Mouse (Mus musculus) kidney, postnatal 0 days (tissue): ENCODE measurements at regions not wholly inside any gene's neighbourhood (a gene's known extent, or its start where the extent isn't known, plus 50 kb on each side); places are given as distances from the start of the nearest gene placed in this dataset.
"Not testable (repeated sequence)": the region's sequence is repeated elsewhere in the genome, so short reads cannot be mapped to it uniquely, and the experiment has no call there.

Experiments used
- ATAC-seq: fragments of 200-750 bp; cut with Nextera tagmentation; replicated peaks from 2 replicates; pipeline ENCODE4 v1.8.0; 2017; ENCODE audit warnings: low read depth, moderate number of reproducible peaks, moderate TSS enrichment, moderate library complexity; ENCODE audit not compliant: low FRiP score
- DNase-seq: peaks from one replicate; pipeline ENCODE4 v3.0.0-alpha.2; 2016; ENCODE audit warnings: low spot score
- H3K27ac ChIP-seq: fragments of 300-500 bp; sonication (generic); 2 replicates; pipeline ENCODE4 v1.5.1; 2014; ENCODE audit warnings: mild to moderate bottlenecking
- H3K27me3 ChIP-seq: fragments of 300-500 bp; sonication (generic); 2 replicates; pipeline ENCODE4 v1.6.1; 2014; ENCODE audit warnings: low read length, mixed read lengths; ENCODE audit not compliant: insufficient read depth
- H3K36me3 ChIP-seq: fragments of 300-500 bp; sonication (generic); 2 replicates; pipeline ENCODE4 v1.6.1; 2014; ENCODE audit warnings: low read length, mixed read lengths; ENCODE audit not compliant: insufficient read depth
- H3K4me1 ChIP-seq: fragments of 300-500 bp; sonication (generic); replicated peaks from 2 replicates; pipeline ENCODE4 v1.6.1; 2014; ENCODE audit warnings: antibody characterized with exemption, low read length, mixed read lengths; ENCODE audit not compliant: insufficient read depth
- H3K4me2 ChIP-seq: fragments of 300-500 bp; sonication (generic); 2 replicates; pipeline ENCODE4 v1.6.1; 2014; ENCODE audit warnings: mild to moderate bottlenecking, low read length, moderate library complexity, mixed read lengths
- H3K4me3 ChIP-seq: fragments of 300-500 bp; sonication (generic); replicated peaks from 2 replicates; pipeline ENCODE4 v1.5.1; 2014; ENCODE audit warnings: low read depth, low read length
- H3K9ac ChIP-seq: fragments of 300-500 bp; sonication (generic); 2 replicates; pipeline ENCODE4 v1.6.1; 2014; ENCODE audit warnings: low read depth, low read length
- H3K9me3 ChIP-seq: fragments of 300-500 bp; sonication (generic); replicated peaks from 2 replicates; pipeline ENCODE4 v1.6.1; 2016; ENCODE audit warnings: low read length, inconsistent platforms, mixed read lengths
- CTCF ChIP-seq: IDR thresholded peaks from 2 replicates; pipeline ENCODE4 v1.5.1; 2016; ENCODE audit warnings: antibody characterized with exemption, low read depth, mild to moderate bottlenecking, moderate library complexity
- WGBS: fragments of 180-500 bp; shearing (Covaris S2); extraction: QIAGEN DNeasy Blood & Tissue Kit; methylation state at CpG from one replicate; pipeline ENCODE4 v1.1.7; 2014; 5-methylcytosine and 5-hydroxymethylcytosine counted together

DNA sequence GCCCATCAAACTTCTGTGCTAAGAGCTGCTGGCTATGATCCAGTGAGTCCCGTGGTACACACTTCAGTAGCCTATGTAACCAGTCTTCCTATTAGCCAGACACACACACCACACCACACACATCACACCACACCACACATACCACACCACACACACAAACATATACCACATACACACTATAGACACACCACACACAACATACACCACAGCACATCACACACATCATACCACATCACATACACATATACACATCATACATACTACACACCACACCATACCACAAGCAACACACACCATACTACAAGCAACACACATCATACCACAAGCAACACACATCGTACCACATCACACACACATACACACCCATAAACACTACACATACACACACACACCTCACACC, 119.7 kb upstream of the Arid1b start:
- ATAC-seq (no peak), DNase-seq (no peak)
- Histone ChIP-seq H3K9me3 (no peaks in the 10 kb centered on the region), H3K4me2 (no peak overlapping the region), H3K4me3 (no peak overlapping the region), H3K27ac (no peak overlapping the region), H3K9ac (no peak overlapping the region), H3K27me3 (no peaks in the 10 kb centered on the region), H3K4me1 (no peaks in the 10 kb centered on the region), H3K36me3 (no peaks in the 10 kb centered on the region)
- 91% methylated on average over 2 of the region's 2 CpGs for WGBS
- no peak for TF ChIP-seq CTCF

DNA sequence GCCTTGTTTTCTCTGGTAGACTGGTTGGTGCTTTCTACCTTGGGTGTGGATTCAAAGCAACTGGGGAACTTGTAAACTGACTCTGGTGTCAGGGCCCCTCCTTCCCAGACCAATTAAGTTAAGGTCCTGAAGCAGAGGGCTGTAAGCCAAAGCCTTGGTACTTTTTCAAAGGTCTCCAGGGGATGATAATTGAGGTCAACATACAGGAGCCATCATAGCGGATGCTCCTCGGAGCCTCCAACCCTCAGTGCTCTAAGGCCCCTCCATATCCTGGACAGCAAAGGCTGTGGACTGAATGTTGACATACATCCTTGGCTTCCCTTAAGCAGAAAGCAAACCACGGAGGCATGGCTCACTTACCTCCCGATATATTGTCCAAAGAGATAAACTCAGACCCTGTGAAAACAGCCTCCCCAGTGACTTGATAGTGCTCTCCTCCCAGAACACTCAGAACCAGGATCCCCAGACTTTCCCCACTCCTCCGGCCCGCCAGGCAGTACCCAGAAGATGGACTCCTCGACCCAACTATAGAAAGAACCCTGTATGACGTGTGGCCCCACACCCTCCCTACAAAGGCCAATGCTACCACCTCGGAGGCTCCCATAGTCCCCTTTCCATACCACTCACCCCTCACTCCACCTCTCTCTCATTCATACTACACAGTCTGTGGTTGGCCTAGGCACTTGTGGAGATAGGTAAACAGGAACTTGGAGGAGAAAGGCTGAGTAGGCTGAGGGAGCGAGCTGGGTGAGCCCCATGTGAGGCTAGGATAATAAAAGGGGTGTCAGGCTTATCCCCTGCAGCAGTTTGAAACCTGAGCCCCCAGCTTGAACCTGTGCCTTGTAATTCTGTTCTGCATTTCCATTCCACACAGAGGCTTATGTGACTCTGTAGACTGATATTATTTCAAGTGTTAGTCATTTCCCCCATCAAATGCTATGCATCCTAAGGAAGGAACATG, 118.8 kb upstream of the Arid1b start:
- DNase-seq (no peak), ATAC-seq (no peak)
- H3K4me1 ChIP-seq: no peaks in the 10 kb centered on the region
- H3K27me3 ChIP-seq: no peaks in the 10 kb centered on the region
- no peak for TF ChIP-seq CTCF
- H3K4me3 ChIP-seq: no peak overlapping the region
- no peaks in the 10 kb centered on the region for H3K9me3 ChIP-seq
- H3K36me3 ChIP-seq: no peaks in the 10 kb centered on the region
- no peak overlapping the region for H3K9ac ChIP-seq
- no peak overlapping the region for H3K4me2 ChIP-seq
- H3K27ac ChIP-seq: no peak overlapping the region
- WGBS: 58% methylated on average over 10 of the region's 10 CpGs

DNA sequence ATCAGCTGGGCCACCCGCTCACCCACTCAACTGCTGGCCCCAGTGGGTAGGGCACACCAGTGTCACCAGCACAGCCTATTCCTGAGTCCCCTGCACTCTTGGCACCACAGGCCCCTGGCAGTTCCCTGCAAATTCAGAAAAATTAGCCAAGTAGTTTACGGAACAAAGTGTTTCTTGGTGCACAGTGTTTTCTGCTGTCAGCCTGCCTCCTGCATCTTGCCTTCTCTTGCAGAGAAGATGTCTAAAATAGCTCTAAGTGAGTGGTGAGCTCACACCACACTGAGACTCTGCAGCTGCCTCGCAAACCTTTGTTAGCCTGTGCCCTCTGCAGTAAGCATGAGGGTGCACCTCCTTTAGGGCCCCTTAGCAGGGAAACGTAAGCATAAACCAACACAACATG, 117.7 kb upstream of the Arid1b start:
- Histone ChIP-seq H3K4me1 (no peaks in the 10 kb centered on the region), H3K9ac (no peak overlapping the region), H3K4me3 (no peak overlapping the region), H3K4me2 (no peak overlapping the region), H3K36me3 (no peaks in the 10 kb centered on the region), H3K27me3 (no peaks in the 10 kb centered on the region), H3K27ac (no peak overlapping the region), H3K9me3 (no peaks in the 10 kb centered on the region)
- DNase-seq: no peak
- 86% methylated on average over 4 of the region's 4 CpGs for WGBS
- ATAC-seq: no peak
- no peak for TF ChIP-seq CTCF

DNA sequence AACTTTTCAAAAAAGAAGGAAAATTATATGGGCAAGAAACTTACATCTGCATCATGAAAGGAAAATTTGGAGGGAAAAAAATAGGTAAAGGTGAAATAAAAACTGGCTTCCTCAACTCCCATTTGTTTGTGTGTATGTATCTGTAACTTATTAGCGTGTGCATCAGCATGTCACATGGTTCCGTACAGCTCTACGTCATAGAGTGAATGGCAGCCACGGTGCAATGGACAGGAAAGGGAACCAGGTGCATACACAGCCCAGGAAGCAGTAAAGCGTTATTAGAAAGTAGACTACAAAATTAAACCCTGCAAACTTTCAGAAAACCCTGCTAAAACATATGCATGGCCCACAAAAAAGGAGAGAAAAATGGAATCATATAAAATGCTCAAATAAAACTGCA, 112.7 kb upstream of the Arid1b start:
- H3K4me2 ChIP-seq: no peak overlapping the region
- ATAC-seq (no peak), DNase-seq (no peak)
- H3K27ac ChIP-seq: no peak overlapping the region
- TF ChIP-seq CTCF: no peak
- no peak overlapping the region for H3K4me3 ChIP-seq
- H3K9ac ChIP-seq: no peak overlapping the region
- WGBS: 78% methylated on average over 5 of the region's 5 CpGs
- H3K27me3 ChIP-seq: no peaks in the 10 kb centered on the region
- H3K4me1 ChIP-seq: no peaks in the 10 kb centered on the region
- no peaks in the 10 kb centered on the region for H3K9me3 ChIP-seq
- H3K36me3 ChIP-seq: no peaks in the 10 kb centered on the region

DNA sequence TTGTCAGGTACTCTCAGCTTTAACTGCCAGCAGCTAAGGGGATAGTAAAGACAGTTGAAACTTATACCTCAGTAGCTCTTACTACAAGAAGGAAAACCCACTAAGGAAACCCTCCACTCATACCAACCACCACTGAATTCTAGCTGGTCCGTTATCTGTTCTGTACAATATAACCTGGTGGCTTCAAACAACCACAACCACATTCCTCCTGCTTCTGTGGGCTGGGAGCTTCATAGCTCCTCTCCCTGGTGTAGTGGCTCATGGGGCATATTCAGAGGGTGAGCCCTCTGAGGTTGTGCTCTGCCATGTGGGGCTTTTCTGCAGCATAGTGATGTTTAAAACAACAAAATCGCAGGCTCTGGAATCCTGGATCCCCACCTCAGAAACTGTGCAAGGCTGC, 110.0 kb upstream of the Arid1b start:
- 88% methylated on average over 2 of the region's 2 CpGs for WGBS
- no peak for DNase-seq

DNA sequence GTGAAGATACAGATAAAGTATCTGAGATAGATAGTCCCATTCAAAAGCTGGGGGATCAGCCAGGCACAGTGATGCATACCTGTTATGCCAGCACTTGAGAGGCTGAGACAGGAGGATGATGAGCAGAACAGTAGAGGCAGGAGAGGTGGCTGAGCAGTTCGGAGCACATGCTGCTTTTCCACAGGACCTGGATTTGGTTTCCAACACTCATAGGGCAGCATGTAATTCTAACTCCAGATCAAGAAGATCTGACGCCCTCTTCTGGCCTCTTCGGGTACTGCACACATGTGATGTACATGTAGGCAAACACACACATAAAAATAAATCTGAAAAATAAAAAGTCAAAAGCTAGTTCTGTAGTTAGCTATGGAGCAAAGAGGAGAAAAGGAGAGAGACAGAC, 109.4 kb upstream of the Arid1b start:
- Histone ChIP-seq H3K4me1 (no peaks in the 10 kb centered on the region), H3K4me3 (no peak overlapping the region), H3K9me3 (no peaks in the 10 kb centered on the region), H3K4me2 (no peak overlapping the region), H3K36me3 (no peaks in the 10 kb centered on the region), H3K27ac (no peak overlapping the region), H3K9ac (no peak overlapping the region), H3K27me3 (no peaks in the 10 kb centered on the region)
- ATAC-seq: no peak
- WGBS: 80% methylated on average over 3 of the region's 3 CpGs
- DNase-seq: no peak
- TF ChIP-seq CTCF: peak; percentile 49

More for the DNA sequence above, 110.0 kb upstream of the Arid1b start:
- Histone ChIP-seq H3K27me3 (no peaks in the 10 kb centered on the region), H3K4me1 (no peaks in the 10 kb centered on the region), H3K4me2 (no peak overlapping the region), H3K27ac (no peak overlapping the region), H3K9me3 (no peaks in the 10 kb centered on the region), H3K9ac (no peak overlapping the region), H3K4me3 (no peak overlapping the region), H3K36me3 (no peaks in the 10 kb centered on the region)
- no peak for ATAC-seq
- TF ChIP-seq CTCF: no peak

DNA sequence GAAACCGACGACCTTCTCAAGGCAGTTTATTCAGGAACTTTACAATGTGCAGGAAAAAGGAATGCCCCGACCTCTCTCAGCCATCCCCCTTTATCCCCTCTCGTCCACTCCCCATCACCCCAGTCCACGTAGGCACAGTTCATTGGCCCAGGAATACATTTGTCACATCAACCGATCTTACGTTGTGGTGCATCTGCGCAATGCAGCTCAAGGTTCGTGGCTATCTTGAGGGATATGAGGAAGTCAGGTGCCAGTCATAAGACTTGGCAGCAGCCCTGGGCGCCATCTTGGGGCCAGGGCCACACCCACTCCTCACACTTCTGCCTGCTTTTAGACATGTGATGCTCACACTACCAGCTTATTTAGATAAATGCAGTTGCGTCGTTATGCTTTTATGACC, 106.8 kb upstream of the Arid1b start:
- H3K36me3 ChIP-seq, ATAC-seq, H3K4me2 ChIP-seq, DNase-seq, H3K9ac ChIP-seq, H3K9me3 ChIP-seq, H3K27me3 ChIP-seq, H3K4me1 ChIP-seq, H3K4me3 ChIP-seq, H3K27ac ChIP-seq: not testable (repeated sequence)
- 89% methylated on average over 12 of the region's 12 CpGs for WGBS
